Mouse (Mus musculus) hindbrain, embryonic 16.5 days (tissue): ENCODE measurements around the gene Slc7a11. TPM values are rescaled to one million over a fixed set of nuclear protein-coding genes. Genes with fewer than 3 reads are reported as not detected.

Experiments used
- ATAC-seq: fragments of 200-750 bp; cut with Nextera tagmentation; 2 replicates; pipeline ENCODE4 v1.8.0; 2017; ENCODE audit warnings: moderate TSS enrichment, moderate library complexity
- H3K27ac ChIP-seq: fragments of 300-500 bp; sonication (generic); 2 replicates; pipeline ENCODE4 v1.5.1; 2014; ENCODE audit warnings: low read depth, mild to moderate bottlenecking, control low read depth, low read length, moderate library complexity
- H3K27me3 ChIP-seq: fragments of 300-500 bp; sonication (generic); replicated peaks from 2 replicates; pipeline ENCODE4 v1.6.1; 2014; ENCODE audit warnings: low read length; ENCODE audit not compliant: control insufficient read depth, insufficient read depth
- H3K36me3 ChIP-seq: fragments of 300-500 bp; sonication (generic); 2 replicates; pipeline ENCODE4 v1.6.1; 2014; ENCODE audit warnings: mild to moderate bottlenecking, low read length, moderate library complexity, mixed read lengths; ENCODE audit not compliant: control insufficient read depth, insufficient read depth
- H3K4me1 ChIP-seq: fragments of 300-500 bp; sonication (generic); 2 replicates; pipeline ENCODE4 v1.6.1; 2014; ENCODE audit warnings: low read depth, low read length; ENCODE audit not compliant: control insufficient read depth, insufficient read depth
- H3K4me2 ChIP-seq: fragments of 300-500 bp; sonication (generic); 2 replicates; pipeline ENCODE4 v1.6.1; 2014; ENCODE audit warnings: mild to moderate bottlenecking, low read length, control low read depth, moderate library complexity
- H3K4me3 ChIP-seq: fragments of 300-500 bp; sonication (generic); 2 replicates; pipeline ENCODE4 v1.5.1; 2014; ENCODE audit warnings: mild to moderate bottlenecking, low read length, control low read depth, moderate library complexity
- H3K9ac ChIP-seq: fragments of 300-500 bp; sonication (generic); 2 replicates; pipeline ENCODE4 v1.6.1; 2014; ENCODE audit warnings: low read depth, mild to moderate bottlenecking, control low read depth, low read length, moderate library complexity
- H3K9me3 ChIP-seq: fragments of 300-500 bp; sonication (generic); 2 replicates; pipeline ENCODE4 v1.6.1; 2014; ENCODE audit warnings: mild to moderate bottlenecking, low read length, moderate library complexity; ENCODE audit not compliant: control insufficient read depth
- WGBS: fragments of 180-500 bp; shearing (Covaris S2); extraction: QIAGEN DNeasy Blood & Tissue Kit; methylation state at CpG from one replicate; pipeline ENCODE4 v1.1.7; 2014; 5-methylcytosine and 5-hydroxymethylcytosine counted together
- polyA plus RNA-seq: library from polyadenylated mRNA; unstranded; fragments of >200 nt; fragmentation: Nextera tagmentation; extraction: Ambion mirVana; gene quantifications from 2 replicates; pipeline ENCODE4 v1.2.1, GENCODE M21; 2015

Gene Slc7a11
- polyA plus RNA-seq, 1 experiment from 2014 or later, result 3.4 TPM

- H3K27me3 ChIP-seq, result no peaks in the 10 kb centered on the region
- no peak overlapping the region for H3K27ac ChIP-seq
- ATAC-seq, result no peak
- WGBS, result 100% methylated on average over 2 of the region's 2 CpGs
- H3K4me1 ChIP-seq, result no peaks in the 10 kb centered on the region
- H3K36me3 ChIP-seq, result no peaks in the 10 kb centered on the region
- H3K9me3 ChIP-seq, result no peaks in the 10 kb centered on the region
- H3K9ac ChIP-seq, result no peak overlapping the region
- H3K4me3 ChIP-seq, result no peak overlapping the region
- H3K4me2 ChIP-seq, result no peak overlapping the region
These were observed 482.8 kb downstream of the Slc7a11 start for GRCm38 (mm10) chr3:49960581-49960980.

GRCm38 (mm10) chr3:49946845-49947244, 496.6 kb downstream of the Slc7a11 start:
- H3K27ac ChIP-seq, result no peak overlapping the region
- ATAC-seq, result no peak
- 53% methylated on average over 2 of the region's 2 CpGs for WGBS

GRCm38 (mm10) chr3:49944783-49945182, 498.6 kb downstream of the Slc7a11 start:
- WGBS, result 86% methylated on average over 5 of the region's 5 CpGs

More at GRCm38 (mm10) chr3:49946845-49947244, 496.6 kb downstream of the Slc7a11 start:
- Histone ChIP-seq H3K4me1 (no peaks in the 10 kb centered on the region), H3K9ac (no peak overlapping the region), H3K36me3 (no peaks in the 10 kb centered on the region), H3K27me3 (no peaks in the 10 kb centered on the region), H3K4me3 (no peak overlapping the region), H3K9me3 (no peaks in the 10 kb centered on the region), H3K4me2 (no peak overlapping the region)

GRCm38 (mm10) chr3:49937611-49938010, 505.8 kb downstream of the Slc7a11 start:
- WGBS, result 81% methylated on average over 2 of the region's 2 CpGs
- Histone ChIP-seq H3K4me1 (no peaks in the 10 kb centered on the region), H3K27ac (no peak overlapping the region), H3K4me2 (no peak overlapping the region), H3K36me3 (no peaks in the 10 kb centered on the region), H3K27me3 (no peaks in the 10 kb centered on the region), H3K4me3 (no peak overlapping the region), H3K9ac (no peak overlapping the region), H3K9me3 (no peaks in the 10 kb centered on the region)
- no peak for ATAC-seq

More at GRCm38 (mm10) chr3:49944783-49945182, 498.6 kb downstream of the Slc7a11 start:
- Histone ChIP-seq H3K4me3 (no peak overlapping the region), H3K9me3 (no peaks in the 10 kb centered on the region), H3K9ac (no peak overlapping the region), H3K36me3 (no peaks in the 10 kb centered on the region), H3K4me1 (no peaks in the 10 kb centered on the region), H3K27ac (no peak overlapping the region), H3K27me3 (no peaks in the 10 kb centered on the region), H3K4me2 (no peak overlapping the region)
- ATAC-seq, result no peak

- H3K4me3 ChIP-seq, result no peak overlapping the region
- H3K4me1 ChIP-seq, result no peaks in the 10 kb centered on the region
- no peak overlapping the region for H3K9ac ChIP-seq
- H3K27ac ChIP-seq, result no peak overlapping the region
- no peaks in the 10 kb centered on the region for H3K9me3 ChIP-seq
- H3K4me2 ChIP-seq, result no peak overlapping the region
- no peak for ATAC-seq
- H3K36me3 ChIP-seq, result no peaks in the 10 kb centered on the region
- no peaks in the 10 kb centered on the region for H3K27me3 ChIP-seq
These were observed 513.9 kb downstream of the Slc7a11 start for GRCm38 (mm10) chr3:49929496-49929895.

- Histone ChIP-seq H3K4me1 (no peaks in the 10 kb centered on the region), H3K36me3 (no peaks in the 10 kb centered on the region), H3K27me3 (no peaks in the 10 kb centered on the region), H3K4me2 (no peak overlapping the region), H3K9me3 (no peaks in the 10 kb centered on the region), H3K9ac (no peak overlapping the region), H3K27ac (no peak overlapping the region), H3K4me3 (no peak overlapping the region)
- WGBS, result 50% methylated on average over 4 of the region's 4 CpGs
- ATAC-seq, result no peak
These were observed 514.7 kb downstream of the Slc7a11 start for GRCm38 (mm10) chr3:49928509-49929263.

GRCm38 (mm10) chr3:49913929-49914328, 529.5 kb downstream of the Slc7a11 start:
- Histone ChIP-seq H3K4me1 (no peaks in the 10 kb centered on the region), H3K9ac (no peak overlapping the region), H3K9me3 (no peaks in the 10 kb centered on the region), H3K36me3 (no peaks in the 10 kb centered on the region), H3K27ac (no peak overlapping the region), H3K27me3 (no peaks in the 10 kb centered on the region), H3K4me3 (no peak overlapping the region), H3K4me2 (no peak overlapping the region)
- 75% methylated on average over 2 of the region's 2 CpGs for WGBS
- ATAC-seq, result no peak

GRCm38 (mm10) chr3:49910922-49911321, 532.5 kb downstream of the Slc7a11 start:
- no peak overlapping the region for H3K9ac ChIP-seq
- H3K4me2 ChIP-seq, result no peak overlapping the region
- 50% methylated on average over 1 of the region's 1 CpGs for WGBS
- ATAC-seq, result no peak
- no peaks in the 10 kb centered on the region for H3K9me3 ChIP-seq
- H3K27me3 ChIP-seq, result no peaks in the 10 kb centered on the region
- no peak overlapping the region for H3K27ac ChIP-seq
- H3K4me1 ChIP-seq, result no peaks in the 10 kb centered on the region
- no peak overlapping the region for H3K4me3 ChIP-seq
- no peaks in the 10 kb centered on the region for H3K36me3 ChIP-seq

- ATAC-seq, result no peak
- Histone ChIP-seq H3K4me3 (no peak overlapping the region), H3K36me3 (no peaks in the 10 kb centered on the region), H3K9ac (no peak overlapping the region), H3K9me3 (no peaks in the 10 kb centered on the region), H3K4me2 (no peak overlapping the region), H3K27ac (no peak overlapping the region), H3K4me1 (no peaks in the 10 kb centered on the region), H3K27me3 (no peaks in the 10 kb centered on the region)
- 32% methylated on average over 12 of the region's 12 CpGs for WGBS
These were observed 534.7 kb downstream of the Slc7a11 start for GRCm38 (mm10) chr3:49908426-49909341.
